Mouse (Mus musculus) common myeloid progenitor, adult 5-6 weeks (primary cell): ENCODE results near the gene Dctn5. TPM values are rescaled to one million over a fixed set of nuclear protein-coding genes. Genes with fewer than 3 reads are reported as not detected.

Experiments
- ATAC-seq: replicated peaks from 2 replicates; pipeline ENCODE4 v1.8.0; 2016; ENCODE audit warnings: low read depth, mild to moderate bottlenecking, moderate TSS enrichment, inconsistent platforms; ENCODE audit not compliant: poor library complexity, severe bottlenecking
- total RNA-seq: library from RNA; stranded (forward); fragments of 200-1000, 187-1606 nt; gene quantifications from 2 replicates; pipeline ENCODE4 v1.2.3, GENCODE M21; 2017

Gene Dctn5
- total RNA-seq, 1 experiment from 2014 or later: 54.0 TPM

DNA sequence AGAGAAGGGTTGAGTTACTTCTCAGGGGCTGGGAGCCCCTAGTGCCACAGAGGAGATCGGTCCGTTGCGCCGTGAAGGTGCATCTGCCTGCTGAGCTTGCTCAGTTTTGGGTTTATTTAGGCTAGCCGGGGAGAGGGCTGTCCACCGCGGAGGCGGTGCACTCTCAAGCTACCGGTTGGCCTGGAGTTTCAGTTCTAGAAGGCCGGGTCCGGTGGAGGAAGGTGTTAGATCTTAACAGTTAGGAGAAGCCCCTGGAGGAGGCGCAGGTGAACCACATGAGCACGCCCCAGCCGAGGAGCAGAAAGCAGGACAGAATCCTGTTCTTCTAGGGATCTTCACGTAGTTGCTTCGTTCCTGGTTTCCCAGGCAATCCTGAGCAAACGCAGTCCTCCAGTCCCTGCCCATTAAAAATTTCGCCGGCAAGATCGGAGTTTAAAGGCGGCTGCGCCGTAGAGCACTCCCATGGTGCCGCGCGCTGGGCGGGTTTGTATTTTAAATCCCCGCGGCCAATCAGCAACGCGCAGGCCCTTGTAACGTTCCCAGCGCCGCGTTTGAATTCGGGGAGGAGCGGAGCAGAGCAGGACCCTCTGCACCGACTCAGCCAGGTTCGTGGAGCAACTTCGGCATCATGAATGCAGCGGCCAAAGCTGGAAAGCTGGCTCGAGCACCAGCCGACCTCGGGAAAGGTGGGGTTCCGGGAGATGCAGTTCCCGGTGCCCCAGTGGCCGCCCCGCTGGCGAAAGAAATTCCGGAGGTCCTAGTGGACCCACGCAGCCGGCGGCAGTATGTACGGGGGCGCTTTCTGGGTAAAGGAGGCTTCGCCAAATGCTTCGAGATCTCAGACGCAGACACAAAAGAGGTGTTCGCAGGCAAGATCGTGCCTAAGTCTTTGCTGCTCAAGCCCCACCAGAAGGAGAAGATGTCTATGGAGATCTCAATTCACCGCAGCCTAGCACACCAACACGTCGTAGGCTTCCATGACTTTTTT lies 26.4 kb downstream of the Dctn5 start, which contains the start of gene Plk1:
TSS of gene Plk1 (plus strand) at position 525 of the 988 bp plus-strand sequence.
- ATAC-seq: peak; percentile 84

DNA sequence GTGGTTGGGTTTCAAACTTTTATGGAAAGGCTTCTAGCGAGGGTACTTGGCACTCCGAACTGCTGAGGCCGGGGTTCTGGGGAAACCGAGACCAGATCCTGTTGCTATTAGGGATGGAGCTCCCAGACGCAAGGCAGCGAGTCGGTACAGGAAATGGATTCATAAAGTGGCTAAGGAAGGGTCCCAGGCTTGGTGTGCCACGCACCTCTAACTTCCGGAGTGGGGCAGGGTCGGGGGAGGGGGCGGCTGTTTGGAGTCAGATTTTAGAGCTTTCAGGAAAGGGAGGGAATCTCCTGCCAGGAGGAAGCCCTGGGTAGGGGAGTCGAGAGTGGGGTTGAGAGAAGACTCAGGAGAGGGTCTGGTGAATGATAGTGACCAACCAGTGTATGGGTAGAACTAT lies 27.2 kb downstream of the Dctn5 start:
- ATAC-seq: 0 out of 2 replicates have a peak, but pooled peaks have one; percentile 2

DNA sequence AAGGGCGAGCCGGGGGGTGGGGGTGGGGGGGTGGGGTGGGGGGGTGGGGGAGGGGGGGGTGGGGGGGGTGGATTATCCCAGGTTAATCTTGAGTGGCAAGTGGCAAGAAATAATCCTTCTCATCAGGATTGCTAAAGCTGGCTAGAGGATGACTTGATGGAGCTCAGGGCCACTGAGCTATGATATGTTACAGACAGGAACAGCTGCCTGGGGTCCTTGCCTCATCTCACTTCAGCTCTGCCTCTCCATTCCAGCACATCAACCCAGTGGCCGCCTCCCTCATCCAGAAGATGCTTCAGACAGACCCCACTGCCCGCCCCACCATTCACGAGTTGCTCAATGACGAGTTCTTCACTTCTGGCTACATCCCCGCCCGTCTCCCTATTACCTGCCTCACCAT lies 30.9 kb downstream of the Dctn5 start:
- ATAC-seq: no peak

DNA sequence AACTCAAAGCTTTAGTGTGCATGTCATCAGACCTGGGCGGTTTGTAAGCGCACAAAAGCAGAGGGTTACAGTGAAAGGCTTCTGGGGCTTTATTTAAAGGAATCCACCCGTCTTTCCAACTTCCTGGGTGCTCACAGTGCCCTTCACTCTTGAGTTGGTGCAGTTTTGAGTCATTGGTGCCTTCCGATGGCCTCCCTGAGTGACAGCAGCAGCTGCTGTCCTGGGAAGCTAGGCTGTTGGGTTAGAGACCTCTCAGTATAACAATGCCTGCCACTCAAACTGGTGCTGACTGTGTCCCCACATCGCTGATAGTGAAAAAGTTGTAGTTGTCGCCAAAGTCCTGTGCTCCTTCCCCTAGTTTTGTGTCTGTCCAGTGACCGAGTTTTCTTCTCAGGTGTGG lies 34.4 kb downstream of the Dctn5 start:
- ATAC-seq: no peak

DNA sequence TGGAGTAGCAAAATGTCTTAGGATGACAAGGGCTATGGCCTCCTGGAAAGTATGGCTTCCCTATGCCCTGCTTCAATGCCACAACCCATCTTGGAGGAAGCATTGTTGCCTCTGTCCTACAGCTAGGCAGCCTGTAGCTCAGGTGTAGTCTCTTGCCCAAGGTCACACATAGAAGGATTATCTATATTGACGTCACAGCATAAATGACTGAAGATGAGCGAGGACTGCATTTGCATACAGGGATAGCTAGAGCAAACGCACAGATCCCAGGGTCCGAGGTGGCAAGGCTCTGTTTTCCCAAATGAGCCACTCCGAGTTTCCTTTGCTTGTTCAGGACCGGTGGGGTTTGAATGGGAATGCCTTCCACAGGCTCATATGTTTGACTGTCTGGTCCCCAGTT lies 37.9 kb downstream of the Dctn5 start:
- no peak for ATAC-seq

DNA sequence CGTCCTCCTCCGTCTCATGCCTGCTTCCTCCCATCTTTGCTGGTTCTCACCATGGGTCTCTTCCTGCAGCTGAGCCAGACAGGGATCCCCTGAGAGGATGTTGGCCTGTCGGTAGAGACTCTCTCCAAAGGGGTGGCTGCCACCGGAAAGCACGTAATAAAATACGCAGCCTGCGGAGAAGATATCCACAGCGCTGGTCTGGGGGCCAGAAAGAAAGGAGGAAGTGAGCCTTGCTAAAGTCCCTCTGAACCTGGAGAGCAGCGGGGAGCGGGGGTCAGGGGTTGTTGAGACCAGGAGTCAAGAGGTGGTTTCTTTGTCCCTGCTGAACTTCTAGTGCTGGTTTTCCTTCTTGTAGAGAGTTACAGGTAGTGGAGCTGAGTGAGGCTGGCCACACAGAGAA lies 38.8 kb downstream of the Dctn5 start:
- ATAC-seq: peak; percentile 72

DNA sequence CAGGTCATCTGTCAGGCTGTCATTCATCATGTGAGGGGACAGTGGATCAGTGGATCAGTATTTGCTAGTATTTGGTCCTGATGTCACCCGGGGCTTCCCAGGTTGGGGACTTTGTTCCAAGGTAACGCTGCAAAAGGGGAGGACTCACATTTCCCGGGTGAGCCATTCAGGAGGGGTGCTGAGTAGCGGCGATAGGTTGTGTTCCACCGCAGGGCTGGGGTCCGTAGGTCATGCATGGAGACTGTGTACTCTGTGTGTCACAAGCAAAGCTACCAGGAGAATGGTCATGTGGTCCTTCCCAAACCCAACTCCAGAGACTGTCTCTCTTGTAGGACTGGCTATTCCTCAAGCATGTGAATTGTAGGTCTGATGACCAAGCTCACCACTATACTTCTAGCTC lies 47.9 kb downstream of the Dctn5 start:
- ATAC-seq: no peak

DNA sequence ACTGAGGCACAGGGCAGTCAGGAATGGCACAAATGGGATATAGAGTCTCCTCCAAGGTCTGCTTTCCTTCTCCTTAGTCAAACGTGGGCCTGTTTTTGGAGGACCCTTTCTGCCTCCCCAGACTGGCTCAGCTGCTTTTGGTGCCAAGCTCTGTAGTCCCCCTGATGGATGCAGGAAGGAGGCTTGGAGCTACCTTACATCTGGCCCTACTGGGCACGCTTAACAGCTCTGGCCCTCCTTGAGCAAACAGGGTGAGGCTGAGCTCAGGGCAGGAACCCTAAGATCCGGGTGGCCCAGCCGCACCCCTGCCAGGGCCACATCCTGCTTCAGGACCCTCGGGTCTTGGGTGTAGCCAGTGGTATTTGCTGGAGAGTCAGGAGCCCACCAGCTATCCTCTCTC lies 51.7 kb downstream of the Dctn5 start:
- ATAC-seq: no peak

DNA sequence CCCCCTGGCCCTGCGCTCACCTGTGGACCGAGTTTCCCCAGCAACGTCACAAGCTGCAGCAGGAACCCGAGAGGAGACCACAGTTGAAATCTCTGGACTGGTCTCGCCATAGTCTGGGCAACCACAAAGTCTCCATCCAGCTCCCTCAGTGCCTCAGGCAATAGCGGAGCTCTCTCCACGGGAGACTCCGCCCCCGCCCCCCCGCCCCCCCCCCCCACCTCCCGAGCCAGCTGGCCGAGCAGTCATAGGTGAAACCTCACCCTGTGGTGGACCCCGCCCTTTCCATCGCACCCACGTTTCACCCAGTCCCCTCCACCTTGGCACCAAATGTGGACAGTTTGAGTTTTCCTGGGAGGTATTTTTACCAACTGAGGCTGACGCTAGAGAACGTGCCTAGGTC lies 53.2 kb downstream of the Dctn5 start, which contains the start of gene Ern2:
TSS of gene Ern2 (minus strand) at position 165 of the 400 bp plus-strand sequence.
- 0 out of 2 replicates have a peak, but pooled peaks have one; percentile 27 for ATAC-seq

DNA sequence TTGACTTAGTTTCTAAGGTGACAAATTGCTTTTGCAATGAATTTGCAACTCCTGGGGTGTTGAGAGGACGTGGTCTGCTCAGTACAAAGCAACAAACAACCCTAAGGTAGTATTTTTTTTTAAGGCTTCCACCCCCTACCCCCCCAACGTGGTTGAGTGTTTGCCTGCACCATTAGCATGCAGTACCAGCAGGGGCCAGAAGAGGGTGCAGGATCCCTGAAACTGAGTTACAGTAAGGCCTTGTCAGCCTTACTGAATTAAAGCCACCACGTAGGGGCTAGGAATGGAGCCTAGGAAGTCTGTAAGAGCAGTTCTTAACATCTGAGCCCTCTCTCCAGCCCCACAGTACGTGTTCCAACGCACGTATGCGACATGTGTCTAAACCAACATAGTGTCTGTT lies 56.6 kb downstream of the Dctn5 start:
- ATAC-seq: peak; percentile 93

DNA sequence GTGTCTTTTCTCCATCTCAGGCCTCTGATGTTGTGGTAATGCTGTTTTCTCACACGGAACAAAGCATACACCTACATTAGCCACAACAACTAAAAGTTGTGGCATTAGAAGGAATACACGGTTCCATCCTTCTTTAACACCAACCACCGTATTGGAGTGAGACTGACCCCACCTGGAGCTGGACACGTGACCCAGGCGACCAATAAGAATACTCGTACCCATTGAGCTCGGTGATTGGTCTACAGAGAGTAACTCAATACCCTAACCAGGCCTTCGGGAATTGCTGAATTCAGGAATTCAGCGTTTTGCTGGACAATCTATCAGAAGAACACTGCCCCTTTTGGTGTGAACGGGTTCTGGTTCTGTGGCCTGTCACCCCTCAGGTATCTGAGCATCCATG lies 58.3 kb downstream of the Dctn5 start:
- no peak for ATAC-seq

DNA sequence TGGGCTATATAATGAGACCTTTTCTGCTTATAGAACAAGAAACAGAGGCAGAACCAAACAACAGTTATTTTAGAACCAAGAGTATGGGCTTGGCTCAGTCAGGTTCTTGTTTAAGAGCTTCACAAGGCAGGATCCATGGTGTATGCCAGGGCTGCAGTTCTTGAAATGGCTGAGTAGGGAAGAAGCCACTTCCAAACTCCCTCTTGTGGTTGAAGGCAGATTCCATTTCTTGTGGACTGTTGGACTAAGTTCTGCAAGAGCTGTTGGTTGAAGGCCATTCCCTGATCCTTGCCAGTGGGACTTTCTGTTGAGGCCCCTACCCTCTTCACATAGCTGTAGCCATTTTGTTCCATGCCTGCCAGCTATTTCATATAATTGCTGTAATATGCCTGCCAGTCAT lies 61.1 kb downstream of the Dctn5 start:
- no peak for ATAC-seq

DNA sequence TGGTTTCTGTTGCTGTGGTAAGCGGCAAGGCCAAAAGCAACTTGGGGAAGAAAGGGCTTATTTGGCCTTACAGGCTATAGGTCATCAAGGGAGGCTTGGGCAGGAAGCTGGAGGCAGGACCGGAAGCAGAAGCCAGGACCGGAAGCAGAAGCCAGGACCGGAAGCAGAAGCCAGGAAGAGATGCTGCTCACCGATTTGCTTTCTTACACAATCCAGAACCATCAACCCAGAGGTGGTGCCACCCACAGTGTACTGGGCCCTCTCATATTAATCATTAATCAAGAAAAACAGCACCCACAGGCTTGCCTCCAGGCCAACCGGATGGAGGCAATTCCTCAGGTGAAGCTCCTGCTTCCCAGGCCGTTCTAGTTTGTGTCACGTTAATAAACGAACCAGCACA lies 63.9 kb downstream of the Dctn5 start:
- peak; percentile 26; the same call in 1 of the 2 replicates for ATAC-seq

DNA sequence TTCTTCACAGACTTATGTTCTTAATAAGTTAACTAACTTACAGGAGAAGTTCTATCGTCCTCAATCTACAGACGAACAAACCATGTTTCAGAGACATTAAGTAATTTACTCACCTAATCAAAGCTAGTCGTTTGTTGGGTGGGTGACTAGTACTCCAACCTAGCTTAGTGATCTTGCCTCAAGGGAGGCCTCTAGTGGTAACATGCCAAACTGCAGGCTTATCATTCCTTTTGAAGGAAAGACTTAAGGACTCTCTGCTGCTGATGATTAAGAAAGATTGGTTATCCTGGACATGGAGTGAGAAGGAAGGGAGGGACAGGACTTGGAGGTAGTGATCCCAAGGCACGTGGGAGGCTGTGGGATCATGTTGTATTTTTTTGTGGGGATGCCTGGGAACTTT lies 64.5 kb downstream of the Dctn5 start:
- ATAC-seq: peak; percentile 80

Other genes starting within 250 kb of the Dctn5 start
- gene Cog7, start 151.3 kb upstream of the Dctn5 start, total RNA-seq: 8.9 and 14.0 TPM in 2 replicates
- 15.4 and 16.4 TPM in 2 replicates for gene Gga2, start 111.8 kb upstream of the Dctn5 start, total RNA-seq
- 31.3 and 38.4 TPM in 2 replicates for gene Ubfd1, start 65.9 kb upstream of the Dctn5 start, total RNA-seq
- gene Ears2, start 65.8 kb upstream of the Dctn5 start, total RNA-seq: 5.1 and 9.6 TPM in 2 replicates
- 45.1 and 129 TPM in 2 replicates for gene Ndufab1, start 31.2 kb upstream of the Dctn5 start, total RNA-seq
- 21.9 and 33.6 TPM in 2 replicates for gene Palb2, start 56 bp upstream of the Dctn5 start, total RNA-seq
- 39.9 and 67.0 TPM in 2 replicates for gene Plk1, start 26.4 kb downstream of the Dctn5 start, total RNA-seq
- gene Ern2, start 53.2 kb downstream of the Dctn5 start, total RNA-seq: not detected in 2 replicates
- gene Chp2, start 86.5 kb downstream of the Dctn5 start, total RNA-seq: 0.24 TPM in 1 of 2 replicates, not detected in the other
- 3.7 and 4.8 TPM in 2 replicates for gene Prkcb, start 155.7 kb downstream of the Dctn5 start, total RNA-seq